Mouse (Mus musculus) thymus, adult 2 months (tissue): ENCODE results near the gene Rusc1. TPM values are rescaled to one million over a fixed set of nuclear protein-coding genes. Genes with fewer than 3 reads are reported as not detected.

Source experiments
- DNase-seq: peaks from one replicate; pipeline ENCODE4 v3.0.0; 2021
- H3K27ac ChIP-seq: fragments of 200-500 bp; 2 replicates; pipeline ENCODE4 v1.5.1; 2012; ENCODE audit warnings: low read length, control low read depth; ENCODE audit not compliant: control insufficient read depth, insufficient read depth
- H3K27me3 ChIP-seq: fragments of 200-500 bp; 2 replicates; pipeline ENCODE4 v1.6.1; 2012; ENCODE audit warnings: mild to moderate bottlenecking, low read length, moderate library complexity, mixed read lengths; ENCODE audit not compliant: control insufficient read depth, insufficient read depth
- H3K36me3 ChIP-seq: fragments of 200-500 bp; 2 replicates; pipeline ENCODE4 v1.6.1; 2012; ENCODE audit warnings: mild to moderate bottlenecking, low read length, moderate library complexity; ENCODE audit not compliant: control insufficient read depth, insufficient read depth
- H3K4me1 ChIP-seq: fragments of 200-500 bp; replicated peaks from 2 replicates; pipeline ENCODE4 v1.6.1; 2012; ENCODE audit warnings: low read length; ENCODE audit not compliant: control insufficient read depth, insufficient read depth
- H3K4me3 ChIP-seq: fragments of 200-500 bp; 2 replicates; pipeline ENCODE4 v1.5.1; 2012; ENCODE audit warnings: mild to moderate bottlenecking, low read length, control low read depth, moderate library complexity; ENCODE audit not compliant: control insufficient read depth, insufficient read depth
- CTCF ChIP-seq: fragments of 200-500 bp; IDR thresholded peaks from 2 replicates; pipeline ENCODE4 v1.5.1; 2012; ENCODE audit warnings: mild to moderate bottlenecking, control low read depth, low read length, moderate library complexity, borderline replicate concordance; ENCODE audit not compliant: control insufficient read depth, poor library complexity, insufficient read depth; ENCODE audit errors: extremely low read depth
- POLR2A ChIP-seq: fragments of 200-500 bp; IDR thresholded peaks from 2 replicates; pipeline ENCODE4 v1.6.1; 2012; ENCODE audit warnings: mild to moderate bottlenecking, low read length, control low read depth, moderate library complexity; ENCODE audit not compliant: control insufficient read depth, poor library complexity, insufficient read depth; ENCODE audit errors: extremely low read depth
- WGBS: fragments of 180-500 bp; shearing (Covaris S2); methylation state at CpG from one replicate; pipeline ENCODE4 v1.1.7; 2018; 5-methylcytosine and 5-hydroxymethylcytosine counted together
- polyA plus RNA-seq: library from polyadenylated mRNA; depleted of rRNA; stranded (reverse); fragments of >200 nt; gene quantifications from 2 replicates; pipeline ENCODE4 v1.2.3, GENCODE M21; 2012; rRNA removed

Gene Rusc1
- 45.8 and 50.9 TPM in 2 replicates for polyA plus RNA-seq

DNA sequence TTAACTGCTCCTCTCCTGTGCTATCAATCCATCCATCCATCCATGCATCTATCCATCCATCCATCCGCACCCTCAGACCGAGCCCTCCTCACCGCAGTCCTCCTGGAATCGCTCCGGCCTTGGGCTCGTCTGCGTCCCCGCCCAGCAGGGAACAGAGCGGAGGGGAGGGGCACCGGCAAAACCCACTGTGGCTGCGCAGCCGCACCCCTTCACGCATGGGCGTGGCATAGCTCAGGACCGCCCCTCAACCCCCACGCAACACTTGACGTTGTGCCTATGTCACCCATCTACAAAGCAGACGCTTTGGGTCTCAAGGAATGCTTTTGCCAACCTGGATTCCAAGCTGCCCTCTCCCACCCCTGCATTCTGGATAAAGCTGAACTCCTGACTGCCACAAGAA, at the start of gene Rusc1:
Gene Rusc1 (minus strand): TSS at position 137 of the 400 bp plus-strand sequence.
- WGBS, result 24% methylated on average over 18 of the region's 18 CpGs
- no peaks in the 10 kb centered on the region for H3K36me3 ChIP-seq
- no peak within 1 kb of the TSS for H3K4me3 ChIP-seq
- TF ChIP-seq POLR2A, result no peak
- no peak for TF ChIP-seq CTCF
- H3K27me3 ChIP-seq, result peaks cover 8% of the 10 kb centered on the region; the same call in 1 of the 2 replicates
- peaks cover 19% of the 10 kb centered on the region for H3K4me1 ChIP-seq
- no peak within 1 kb of the TSS for H3K27ac ChIP-seq
- DNase-seq, result peak; percentile 58

DNA sequence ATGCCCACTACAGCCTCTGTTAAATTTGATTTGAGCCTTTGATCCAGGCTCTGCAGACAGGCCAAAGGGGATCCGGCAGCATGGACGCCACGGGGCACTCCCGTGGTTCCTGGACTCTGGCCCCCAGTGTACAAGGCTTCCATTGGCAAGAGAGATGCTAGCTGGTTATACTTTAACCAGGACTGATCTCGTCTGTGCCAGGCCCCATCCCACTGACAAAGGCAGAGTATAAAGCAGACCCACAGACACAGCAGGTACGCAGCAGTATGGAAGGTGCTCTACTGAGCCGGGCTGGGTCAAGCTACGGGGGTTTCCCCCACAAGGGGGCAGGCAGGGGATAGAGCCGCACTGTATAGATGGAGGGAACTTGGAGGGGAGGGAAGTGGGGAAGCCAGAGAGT, 43.3 kb upstream of the Rusc1 start:
- Histone ChIP-seq H3K36me3 (no peaks in the 10 kb centered on the region), H3K4me1 (0 out of 2 replicates have a peak, but pooled peaks cover 5% of the 10 kb centered on the region), H3K27ac (no peak overlapping the region), H3K4me3 (no peak overlapping the region), H3K27me3 (no peaks in the 10 kb centered on the region; the same call in 1 of the 2 replicates)
- WGBS, result 50% methylated on average over 9 of the region's 9 CpGs
- TF ChIP-seq POLR2A (no peak), CTCF (peak; percentile 74; the same call in 1 of the 2 replicates)
- DNase-seq, result peak; percentile 58

DNA sequence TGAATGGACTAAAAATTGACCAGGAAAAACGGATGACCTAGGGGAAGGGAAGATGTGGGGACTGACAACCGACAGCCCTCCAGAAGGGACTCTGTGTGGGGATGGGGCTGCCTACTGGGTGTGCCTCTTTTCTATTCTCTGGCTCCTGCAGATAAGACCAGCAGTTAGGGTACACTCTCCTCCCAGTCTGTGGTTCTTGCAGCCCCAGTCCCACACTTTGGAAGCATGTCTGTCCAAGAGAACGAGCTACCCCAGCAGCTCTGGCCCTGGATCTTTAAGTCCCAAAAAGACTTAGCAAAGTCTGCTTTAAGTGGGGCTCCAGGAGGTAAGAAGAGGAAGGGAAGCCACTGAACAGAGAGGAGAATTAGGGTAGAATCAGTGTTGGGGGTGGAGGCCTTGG, 42.8 kb upstream of the Rusc1 start, which contains the start of gene Pklr:
Gene Pklr (plus strand): TSS at position 185 of the 400 bp plus-strand sequence.
- Histone ChIP-seq H3K36me3 (no peaks in the 10 kb centered on the region), H3K4me1 (0 out of 2 replicates have a peak, but pooled peaks cover 5% of the 10 kb centered on the region), H3K27ac (no peak within 1 kb of the TSS), H3K27me3 (no peaks in the 10 kb centered on the region; the same call in 1 of the 2 replicates), H3K4me3 (no peak within 1 kb of the TSS)
- TF ChIP-seq CTCF (no peak), POLR2A (no peak)
- DNase-seq, result no peak
- 69% methylated on average over 3 of the region's 3 CpGs for WGBS

DNA sequence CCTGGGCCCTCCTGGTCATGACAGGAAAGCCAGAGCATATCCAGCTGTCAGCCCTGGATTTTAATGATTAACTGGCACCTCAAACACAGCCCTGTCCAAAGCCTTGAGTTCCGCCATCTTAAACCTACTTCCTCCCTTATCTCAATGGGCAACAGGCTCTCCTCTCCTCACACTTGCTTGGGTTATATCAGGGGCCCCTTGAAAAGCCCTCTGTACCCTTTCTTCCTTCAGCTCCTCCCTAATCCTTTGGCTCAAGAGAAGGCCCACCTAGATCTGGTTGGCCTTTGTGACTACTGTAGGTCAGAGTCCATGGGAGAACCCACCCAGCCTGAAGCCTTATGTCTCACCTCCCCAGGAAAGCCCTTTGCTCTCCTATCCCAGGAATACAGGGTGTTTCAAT, 40.6 kb upstream of the Rusc1 start:
- Histone ChIP-seq H3K27ac (no peak overlapping the region), H3K4me1 (0 out of 2 replicates have a peak, but pooled peaks cover 5% of the 10 kb centered on the region), H3K36me3 (no peaks in the 10 kb centered on the region), H3K4me3 (no peak overlapping the region), H3K27me3 (no peaks in the 10 kb centered on the region; the same call in 1 of the 2 replicates)
- no peak for DNase-seq
- 86% methylated on average over 1 of the region's 1 CpGs for WGBS
- TF ChIP-seq POLR2A (no peak), CTCF (no peak)

DNA sequence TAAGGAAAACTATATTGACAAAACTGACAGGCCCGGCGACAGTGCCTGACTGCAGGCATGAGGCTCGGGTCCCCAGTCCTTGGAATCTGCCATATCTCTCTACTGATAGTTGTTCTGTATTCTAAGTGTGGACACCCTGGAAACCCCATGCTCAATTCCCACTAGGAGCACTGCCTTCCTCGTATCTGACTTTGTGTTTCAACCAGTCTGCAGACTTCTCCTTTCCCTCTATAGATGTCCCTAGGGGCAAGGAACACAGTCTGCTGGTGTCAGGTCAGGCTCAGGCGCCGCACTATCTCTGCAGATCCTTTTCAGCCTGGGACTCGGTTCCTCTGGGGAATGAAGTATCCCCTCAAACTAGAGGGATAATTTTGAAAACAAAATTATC, 39.9 kb upstream of the Rusc1 start:
- no peaks in the 10 kb centered on the region for H3K36me3 ChIP-seq
- H3K27ac ChIP-seq, result no peak overlapping the region
- TF ChIP-seq CTCF (no peak), POLR2A (no peak)
- no peak overlapping the region for H3K4me3 ChIP-seq
- no peaks in the 10 kb centered on the region; the same call in 1 of the 2 replicates for H3K27me3 ChIP-seq
- WGBS, result 91% methylated on average over 7 of the region's 7 CpGs
- 0 out of 2 replicates have a peak, but pooled peaks cover 5% of the 10 kb centered on the region for H3K4me1 ChIP-seq
- no peak for DNase-seq

DNA sequence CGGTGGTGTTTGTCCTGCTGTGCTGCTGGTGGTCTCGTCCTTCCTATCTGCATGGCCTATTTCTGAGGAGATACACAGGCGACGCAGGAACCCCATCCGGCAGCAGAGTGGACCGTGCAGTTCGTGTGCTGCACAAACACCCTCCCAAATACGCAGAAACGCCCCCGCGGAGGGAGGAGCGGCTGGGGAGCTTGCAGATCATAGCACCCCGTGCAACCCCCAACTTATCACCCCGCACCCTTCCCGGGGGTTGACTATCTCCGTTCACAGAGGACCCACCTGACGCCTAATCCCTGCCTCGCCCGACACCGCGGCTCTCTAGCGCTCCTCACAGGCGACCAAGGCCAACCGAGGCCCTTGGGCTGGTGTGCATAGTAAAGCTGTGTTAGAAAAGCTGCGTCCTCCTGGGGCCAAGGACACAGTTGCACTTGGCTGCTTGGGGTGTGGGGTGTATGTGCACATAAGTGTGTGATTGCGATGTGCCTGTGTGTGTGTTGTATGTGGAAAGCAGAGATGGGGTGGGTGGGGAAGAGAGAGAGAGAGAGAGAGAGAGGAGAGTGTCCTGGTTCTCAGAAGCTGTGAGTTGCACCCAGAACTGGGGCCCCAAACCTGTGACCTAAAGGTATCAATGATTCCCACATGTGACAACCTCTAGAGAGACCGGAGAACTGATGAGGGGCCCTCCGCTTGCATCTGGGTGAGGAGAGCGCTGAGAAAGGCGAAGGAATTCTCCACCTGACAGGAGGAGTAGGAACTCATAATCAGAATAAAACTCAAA, 39.4 kb upstream of the Rusc1 start:
- TF ChIP-seq CTCF (no peak), POLR2A (no peak)
- Histone ChIP-seq H3K4me1 (0 out of 2 replicates have a peak, but pooled peaks cover 5% of the 10 kb centered on the region), H3K36me3 (no peaks in the 10 kb centered on the region), H3K27me3 (no peaks in the 10 kb centered on the region; the same call in 1 of the 2 replicates), H3K27ac (no peak overlapping the region), H3K4me3 (no peak overlapping the region)
- no peak for DNase-seq
- WGBS, result 23% methylated on average over 30 of the region's 30 CpGs
